Mouse (Mus musculus) limb, embryonic 12.5 days (tissue): ENCODE data around the gene Thbs1. TPM values are rescaled to one million over a fixed set of nuclear protein-coding genes. Genes with fewer than 3 reads are reported as not detected.

Source experiments
- polyA plus RNA-seq: library from polyadenylated mRNA; unstranded; fragments of >200 nt; fragmentation: Nextera tagmentation; extraction: Ambion mirVana; gene quantifications from 2 replicates; pipeline ENCODE4 v1.2.1, GENCODE M21; 2016

Thbs1 gene
- polyA plus RNA-seq, 1 experiment from 2014 or later, result 56.8 TPM

Other genes with a start within 250 kb of the Thbs1 start
- 0.76 and 0.83 TPM in 2 replicates for gene Fsip1, start 145.1 kb downstream of the Thbs1 start, polyA plus RNA-seq